Mouse (Mus musculus): ENCODE measurements around the gene Hoxc6.
A peak's percentile ranks its signal among the peaks of the same experiment; 100 is the strongest.

Hoxc6 gene

DNA sequence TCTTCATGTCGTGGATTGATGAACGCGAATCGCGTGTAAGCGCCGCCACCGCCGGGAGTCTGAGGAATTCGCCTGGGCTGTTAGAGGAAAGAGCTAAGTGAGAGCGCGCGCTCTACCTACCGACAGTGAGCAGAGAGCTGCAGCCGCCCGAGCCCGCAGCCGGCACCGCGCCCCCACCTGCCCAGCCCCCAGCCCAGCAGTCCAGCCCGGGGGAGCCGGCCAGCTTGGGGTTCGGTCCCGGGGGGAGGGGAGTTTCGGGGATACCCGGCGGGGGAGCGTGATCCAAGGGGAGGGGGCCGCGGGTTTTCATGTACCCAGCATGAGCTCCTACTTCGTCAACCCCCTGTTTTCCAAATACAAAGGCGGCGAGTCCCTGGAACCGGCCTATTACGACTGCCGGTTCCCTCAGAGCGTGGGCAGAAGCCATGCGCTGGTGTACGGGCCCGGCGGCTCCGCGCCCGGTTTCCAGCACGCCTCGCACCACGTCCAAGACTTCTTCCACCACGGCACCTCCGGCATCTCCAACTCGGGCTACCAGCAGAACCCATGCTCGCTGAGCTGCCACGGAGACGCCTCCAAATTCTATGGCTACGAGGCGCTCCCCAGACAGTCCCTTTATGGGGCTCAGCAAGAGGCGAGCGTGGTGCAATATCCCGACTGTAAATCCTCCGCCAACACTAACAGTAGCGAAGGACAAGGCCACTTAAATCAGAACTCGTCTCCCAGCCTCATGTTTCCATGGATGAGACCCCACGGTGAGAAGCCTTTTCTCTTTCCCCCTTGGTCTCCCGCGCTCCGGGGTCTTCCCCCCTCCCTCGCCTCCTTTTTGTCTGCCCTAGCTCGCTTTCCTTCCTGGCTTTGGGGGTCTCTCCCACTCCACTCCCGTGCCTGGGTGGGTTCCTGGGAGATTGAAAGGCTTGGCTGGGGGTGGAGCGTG, 7.3 kb upstream of the Hoxc6 start, which contains the start of gene Hoxc8:
Hoxc8 (plus strand) TSS at position 147 of the 937 bp plus-strand sequence.
- no peak for DNase-seq (ENCODE audit: low spot score)

- DNase-seq (ENCODE audit: low spot score), result no peak
Measured at GRCm38 (mm10) chr15:102991782-102992181, 6.3 kb upstream of the Hoxc6 start.

DNA sequence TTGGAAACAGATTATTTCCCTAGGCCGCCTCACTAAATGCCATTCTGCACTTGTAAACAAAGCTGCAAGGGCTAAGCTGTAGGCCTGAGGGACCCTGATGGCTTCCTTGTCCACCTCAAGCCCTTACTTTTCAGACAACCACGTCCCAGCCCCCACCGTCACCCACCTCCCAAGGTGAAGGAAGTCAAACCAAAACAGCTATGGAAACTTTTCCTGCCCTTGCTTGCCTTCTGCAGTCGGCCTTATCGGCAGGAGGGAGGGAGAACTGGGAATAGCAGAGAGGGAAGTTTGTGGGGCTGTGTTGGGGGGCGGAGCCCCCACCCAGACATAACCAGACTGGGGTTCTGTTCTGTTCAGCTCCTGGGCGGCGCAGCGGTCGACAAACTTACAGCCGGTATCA, 5.9 kb upstream of the Hoxc6 start:
- no peak for DNase-seq (ENCODE audit: low spot score)

- no peak for DNase-seq (ENCODE audit: low spot score)
Measured at GRCm38 (mm10) chr15:102992863-102993262, 5.2 kb upstream of the Hoxc6 start.

- DNase-seq (ENCODE audit: low spot score), result no peak
Measured at GRCm38 (mm10) chr15:102996548-102996947, 1.5 kb upstream of the Hoxc6 start.

DNA sequence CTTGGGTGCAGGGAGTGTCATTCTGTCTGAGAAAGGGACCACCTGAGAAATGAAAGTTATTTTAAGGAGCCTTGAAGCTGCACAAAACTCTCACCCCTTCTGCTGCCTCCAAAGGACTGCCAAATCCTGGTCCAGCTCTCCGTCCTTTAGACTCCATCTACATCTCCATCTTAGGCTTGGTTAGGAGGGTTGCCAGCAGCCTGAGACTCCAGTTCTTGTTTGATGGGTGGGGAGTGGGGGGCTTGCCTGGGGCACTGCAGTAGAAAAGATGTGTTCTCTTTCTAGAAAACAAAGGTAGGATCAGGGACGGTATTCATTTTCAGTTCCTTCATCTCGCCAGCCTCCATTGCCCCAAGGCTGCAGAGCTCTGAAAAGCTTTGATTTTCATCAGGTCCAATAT, 626 bp upstream of the Hoxc6 start:
- DNase-seq (ENCODE audit: low spot score), result no peak

DNA sequence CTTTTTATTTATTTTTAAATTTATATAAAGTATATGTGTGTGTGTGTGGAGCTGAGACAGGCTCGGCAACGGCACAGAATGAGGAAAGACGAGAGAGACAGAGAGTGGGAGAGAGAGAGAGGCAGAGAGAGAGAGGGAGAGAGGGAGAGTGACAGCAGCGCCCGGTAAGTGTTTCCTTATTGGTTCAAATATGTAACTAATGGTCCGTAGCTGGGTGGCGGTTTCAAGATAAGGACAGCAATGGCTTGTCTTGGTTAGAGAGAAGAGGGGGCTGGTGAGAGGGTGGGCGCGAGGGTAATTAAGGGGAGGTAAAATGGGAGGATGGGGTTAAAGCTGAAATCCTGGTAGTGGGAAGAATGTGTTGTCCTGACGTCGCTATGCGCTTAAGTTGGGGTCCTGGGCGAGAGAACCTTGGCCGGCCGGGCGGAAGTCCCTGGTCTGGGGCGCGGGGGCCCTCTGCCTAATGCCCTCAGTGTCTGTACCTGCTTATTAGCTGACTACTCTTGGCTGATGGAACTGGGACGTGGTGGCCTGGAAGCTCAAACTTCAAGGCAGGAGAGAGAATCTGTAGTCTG, 638 bp downstream of the Hoxc6 start:
- no peak for DNase-seq (ENCODE audit: low spot score)

DNA sequence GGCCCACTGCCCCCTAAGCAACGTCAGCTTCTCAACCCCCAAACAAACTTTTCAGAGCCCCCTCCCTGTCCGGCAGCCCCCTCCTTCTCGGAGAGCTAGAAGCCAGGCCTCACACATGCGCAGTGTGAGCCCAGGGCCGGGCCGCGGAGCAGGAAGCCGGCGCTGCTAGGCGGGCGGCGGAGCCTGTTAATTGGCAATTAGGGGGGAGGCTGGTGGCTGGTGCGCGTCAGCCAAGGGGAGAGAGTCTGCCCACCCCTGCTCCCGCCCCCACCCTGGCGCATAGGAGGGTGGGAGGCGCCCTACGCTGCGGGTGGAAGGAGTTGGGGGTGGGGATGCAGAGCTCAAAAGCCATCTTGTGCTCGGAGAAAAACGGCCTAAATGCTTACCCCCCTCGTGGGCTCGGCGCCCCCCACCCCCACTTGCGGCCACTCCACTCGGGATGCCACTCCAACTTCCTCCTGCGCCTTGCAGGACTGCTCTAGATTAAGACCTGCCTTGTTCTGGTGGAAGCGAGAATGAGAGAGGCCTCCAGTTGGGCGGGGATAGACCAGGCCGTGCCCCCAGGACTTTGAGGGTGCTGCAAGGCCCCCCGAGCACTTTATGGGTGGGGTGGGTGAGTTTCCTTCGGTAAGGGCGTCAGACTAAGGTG, 1.2 kb downstream of the Hoxc6 start:
- peak; percentile 94 for DNase-seq (ENCODE audit: low spot score)

DNA sequence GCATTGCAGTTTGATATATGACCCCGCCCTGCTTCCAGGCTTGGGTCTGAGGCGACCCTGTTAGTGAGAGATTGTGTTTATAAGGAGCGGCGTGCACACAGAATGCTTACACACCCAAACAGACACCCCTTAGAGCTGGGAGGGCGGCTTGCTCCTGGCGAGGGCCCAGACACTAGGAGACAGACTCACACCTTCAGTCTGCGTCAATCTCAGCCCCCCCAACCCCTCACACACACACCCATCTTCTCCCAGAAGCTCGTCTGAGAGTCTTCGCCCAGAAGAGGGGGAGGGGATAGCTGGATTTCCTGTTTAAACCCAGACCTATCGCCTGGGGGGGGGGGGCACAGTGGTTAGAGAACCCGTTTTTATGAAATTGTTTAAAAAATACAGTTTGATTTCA, 1.9 kb downstream of the Hoxc6 start:
- DNase-seq (ENCODE audit: low spot score), result no peak

GRCm38 (mm10) chr15:103000501-103000901, 2.4 kb downstream of the Hoxc6 start:
- no peak for DNase-seq (ENCODE audit: low spot score)

DNA sequence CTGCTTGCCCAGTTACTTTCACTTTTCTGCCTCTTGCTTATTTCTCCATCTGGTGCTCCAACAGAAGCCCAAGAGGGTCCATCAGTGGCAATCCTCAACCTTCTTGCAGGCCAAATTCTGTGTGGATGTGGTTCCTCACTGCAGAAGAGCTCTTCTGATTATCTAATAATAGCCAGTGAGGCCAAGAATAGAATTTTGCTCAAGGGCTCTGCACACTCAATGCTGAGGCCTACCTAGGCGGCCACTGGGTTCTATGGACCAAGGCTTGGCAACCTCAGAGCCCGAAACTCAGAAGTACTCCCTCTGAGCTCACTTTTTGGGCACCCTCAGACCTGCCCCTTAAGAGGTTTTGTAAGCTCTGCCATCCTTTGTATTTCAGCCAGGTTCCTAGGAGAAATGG, 3.3 kb downstream of the Hoxc6 start:
- no peak for DNase-seq (ENCODE audit: low spot score)

GRCm38 (mm10) chr15:103002156-103002555, 4.1 kb downstream of the Hoxc6 start:
- no peak for DNase-seq (ENCODE audit: low spot score)

DNA sequence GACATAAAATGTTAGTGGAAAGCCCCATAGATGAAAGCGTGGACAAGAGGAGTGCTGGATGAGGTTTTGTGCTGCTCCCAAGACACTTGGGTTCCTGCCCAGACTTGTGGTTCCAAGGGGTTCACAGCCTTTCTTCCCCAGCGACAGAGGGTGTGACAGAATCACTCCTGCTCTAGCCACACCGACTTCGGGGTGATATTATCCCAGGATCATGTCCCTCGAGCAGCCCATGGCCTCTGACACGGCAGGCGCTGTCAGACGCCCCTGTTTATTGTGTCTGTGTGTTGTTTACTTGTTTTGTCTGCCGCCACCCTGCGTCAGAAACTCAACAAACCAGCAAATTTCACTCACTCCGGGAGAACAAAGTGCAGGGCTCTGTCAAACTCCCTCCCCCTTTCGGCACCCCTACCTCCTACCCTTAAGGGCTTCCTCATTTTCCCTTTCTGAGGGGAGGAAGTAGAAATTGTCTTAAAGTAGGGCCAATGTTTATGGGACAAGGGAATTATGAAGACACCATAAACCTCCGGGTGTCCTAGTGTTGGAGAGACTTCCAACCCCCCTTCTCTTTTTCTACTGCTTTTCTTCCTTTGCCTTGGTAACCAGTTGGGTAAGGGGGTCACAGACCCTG, 4.9 kb downstream of the Hoxc6 start:
- no peak for DNase-seq (ENCODE audit: low spot score)

- no peak for DNase-seq (ENCODE audit: low spot score)
Measured at GRCm38 (mm10) chr15:103005308-103005707, 7.3 kb downstream of the Hoxc6 start.

- no peak for DNase-seq (ENCODE audit: low spot score)
Measured at GRCm38 (mm10) chr15:103005797-103006196, 7.7 kb downstream of the Hoxc6 start.

- no peak for DNase-seq (ENCODE audit: low spot score)
Measured at GRCm38 (mm10) chr15:103006326-103006725, 8.3 kb downstream of the Hoxc6 start.

- DNase-seq (ENCODE audit: low spot score), result peak; percentile 39
Measured at GRCm38 (mm10) chr15:103009265-103010111, 11.4 kb downstream of the Hoxc6 start.

DNA sequence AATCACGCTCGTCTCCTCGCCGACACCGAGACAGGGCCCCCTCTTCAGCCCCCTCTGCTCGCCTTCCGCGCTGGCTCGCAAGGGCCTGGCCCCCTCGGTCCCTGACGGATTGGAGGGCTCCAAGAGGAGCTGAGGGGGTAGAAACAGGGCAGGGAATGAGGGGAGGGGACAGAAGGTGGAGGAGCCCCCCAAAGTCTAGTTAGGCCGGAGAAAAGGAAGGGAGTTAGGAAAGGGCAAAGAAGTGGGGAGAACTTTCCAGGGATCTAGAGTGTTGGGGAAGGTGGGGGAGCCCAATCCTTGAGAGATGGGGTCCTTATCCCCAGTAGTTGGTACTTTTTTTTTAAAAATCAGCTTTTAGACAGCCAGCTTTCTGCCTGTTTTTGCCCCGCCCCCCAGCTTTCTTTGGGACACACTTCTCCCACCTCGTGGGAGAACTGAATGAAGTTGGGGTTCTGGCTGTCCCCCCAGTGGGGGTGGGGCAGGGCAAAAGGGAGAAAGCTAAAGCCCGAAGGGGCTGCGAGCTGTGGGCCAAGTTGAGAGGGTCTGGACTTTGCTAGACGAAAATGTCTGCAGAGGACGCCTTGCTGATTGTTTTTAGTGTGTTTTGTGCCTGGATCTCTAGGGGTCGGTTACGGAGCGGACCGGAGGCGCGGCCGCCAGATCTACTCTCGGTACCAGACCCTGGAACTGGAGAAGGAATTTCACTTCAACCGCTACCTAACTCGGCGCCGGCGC, 12.2 kb downstream of the Hoxc6 start:
- peak; percentile 18 for DNase-seq (ENCODE audit: low spot score)

DNA sequence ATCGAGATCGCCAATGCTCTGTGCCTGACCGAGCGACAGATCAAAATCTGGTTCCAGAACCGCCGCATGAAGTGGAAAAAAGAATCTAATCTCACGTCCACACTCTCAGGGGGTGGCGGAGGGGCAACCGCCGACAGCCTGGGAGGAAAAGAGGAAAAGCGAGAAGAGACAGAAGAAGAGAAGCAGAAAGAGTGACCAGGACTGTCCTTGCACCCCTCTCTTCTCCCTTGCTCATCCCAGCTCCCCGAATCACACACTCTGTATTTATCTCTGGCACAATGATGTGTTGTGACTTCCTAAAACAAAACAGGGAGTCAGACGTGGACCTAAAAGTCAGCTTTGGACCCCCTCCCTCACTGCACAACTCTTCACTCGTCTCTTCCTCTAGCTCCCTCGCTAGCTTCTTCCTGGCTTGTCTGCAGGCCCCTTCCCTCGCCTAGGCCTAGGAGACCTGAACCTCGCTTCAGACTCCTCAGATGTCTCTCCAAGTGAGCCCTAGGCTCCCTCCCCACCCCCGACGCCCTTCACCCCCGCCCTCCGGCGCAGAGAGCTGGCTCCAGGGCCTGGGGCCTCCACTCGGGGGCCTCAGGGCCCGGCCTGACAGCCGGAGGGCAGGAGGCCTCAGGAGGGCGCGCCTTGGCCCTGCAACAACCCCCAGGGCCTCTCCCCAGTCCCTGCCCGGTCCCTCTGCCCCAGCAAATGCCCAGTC, 12.9 kb downstream of the Hoxc6 start:
- peak; percentile 32 for DNase-seq (ENCODE audit: low spot score)

DNA sequence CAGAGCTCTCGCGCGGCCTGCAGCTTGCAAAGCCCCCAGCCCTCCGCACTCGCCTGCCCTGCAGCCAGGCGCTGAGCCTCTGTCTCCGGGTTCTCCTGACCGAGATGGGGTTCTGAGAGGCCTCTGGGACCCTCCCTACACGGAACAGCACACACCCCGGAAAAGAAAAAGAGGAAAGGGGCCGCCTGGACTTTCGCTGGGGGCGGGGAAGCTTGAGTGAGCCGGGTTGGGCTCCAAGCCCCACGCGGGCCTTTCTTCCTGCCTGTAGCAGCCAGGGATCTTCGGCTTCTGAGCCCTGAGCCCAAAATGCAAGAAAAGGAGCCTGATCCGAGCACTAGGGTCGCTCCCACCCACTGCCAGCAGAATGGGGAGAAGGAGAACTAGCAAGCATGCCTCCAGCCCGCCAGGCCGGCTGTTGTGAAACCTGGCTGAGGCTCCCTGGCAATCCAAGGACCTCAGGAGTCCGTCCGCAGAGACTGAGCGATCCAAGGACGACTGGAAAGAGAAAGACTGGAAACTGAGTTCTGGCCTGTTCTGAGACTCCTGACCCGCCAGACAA, 13.9 kb downstream of the Hoxc6 start:
- DNase-seq (ENCODE audit: low spot score), result peak; percentile 25

Measured in yolk sac, embryonic 10.5 days (tissue).